ENCODE assay signal across 15 mouse cellular contexts in the genomic region with DNA sequence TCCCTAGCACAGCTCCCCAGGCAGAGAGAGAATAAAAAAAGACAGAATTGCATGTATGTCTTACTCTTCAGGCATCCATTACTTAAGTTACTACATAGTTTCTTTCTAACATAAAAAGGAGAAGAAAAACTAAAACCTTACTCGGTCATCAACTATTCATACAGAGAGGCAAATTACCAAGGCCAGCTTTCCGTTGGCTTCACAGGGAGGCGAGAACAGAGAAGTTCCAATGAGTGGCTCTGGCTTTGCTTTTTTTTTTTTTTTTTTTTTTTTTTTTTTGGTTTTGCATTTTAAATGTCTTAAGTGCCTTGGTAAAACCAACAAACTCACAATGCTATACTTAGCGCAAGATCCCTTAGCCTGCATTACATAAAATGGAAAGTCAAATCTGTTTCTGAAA.
"Had no signal": no experiment of that assay in that cellular context is flagged by ENCODE, and none has a peak within 500 bp of the region (broad histone marks: within the 10 kb centered on the region; RNA-seq: fewer than 3 reads in every experiment).

No protein-coding gene starts in this region.

- H3K27ac ChIP-seq: kidney, postnatal 0 days; limb, embryonic 12.5 days; liver, embryonic 14.5 days; macrophage; midbrain, embryonic 15.5 days; neural tube, embryonic 13.5 days had no signal

- ATAC-seq: lung, postnatal 0 days; midbrain, embryonic 15.5 days had no signal

- DNase-seq: kidney, adult 11 months; kidney, adult 9 months; kidney, postnatal 4 days; liver; lung, adult 2 months; right cerebral cortex, postnatal 14 days; thymus, postnatal 4 days had no signal

- H3K4me3 ChIP-seq: limb, embryonic 12.5 days; megakaryocyte, embryonic 14.5 days; midbrain, embryonic 15.5 days; neural tube, embryonic 13.5 days had no signal
